ENCODE assay signal across 27 mouse cellular contexts in genomic region chr11:78204287-78204686, GRCm38 (mm10). TPM values are rescaled to one million over a fixed set of nuclear protein-coding genes. Genes with fewer than 3 reads are reported as not detected.
DNase-seq lines count a peak whose midpoint lies in the region; ATAC-seq and TF ChIP-seq lines count a peak whose summit lies in the region.
"Had no signal": no experiment of that assay in that cellular context is flagged by ENCODE, and none has a peak within 500 bp of the region (broad histone marks: within the 10 kb centered on the region; RNA-seq: fewer than 3 reads in every experiment).

No protein-coding gene starts in this region.

- H3K4me1 ChIP-seq in forebrain, embryonic 12.5 days = peaks cover 7% of the 10 kb centered on the region
- no peaks in the 10 kb centered on the region for H3K4me1 ChIP-seq in forebrain, postnatal 0 days (ENCODE audit: insufficient read depth)
- H3K4me1 ChIP-seq in neural tube, embryonic 12.5 days = peaks cover 32% of the 10 kb centered on the region
- no peaks in the 10 kb centered on the region for H3K4me1 ChIP-seq in midbrain, embryonic 16.5 days (ENCODE audit: control insufficient read depth, insufficient read depth, low read length)
- H3K4me1 ChIP-seq: embryonic facial prominence, embryonic 12.5 days; forebrain, embryonic 15.5 days; heart, embryonic 13.5 days; limb, embryonic 15.5 days had no signal

- no peak for TF ChIP-seq CTCF in forebrain, postnatal 0 days (IDR thresholded peaks at IDR 0.05; ENCODE audit: low read depth)
- no peak for TF ChIP-seq CTCF in layer of hippocampus, adult 2 months (conservative IDR thresholded peaks at IDR 0.05)
- TF ChIP-seq CTCF in left cerebral cortex, adult 2 months (IDR thresholded peaks at IDR 0.05) = no peak

- H3K27ac ChIP-seq in forebrain, embryonic 12.5 days = 0 out of 2 replicates have a peak overlapping the region, but pooled peaks have one; percentile 5
- no peak overlapping the region for H3K27ac ChIP-seq in forebrain, postnatal 0 days (ENCODE audit: low read depth, low read length)
- H3K27ac ChIP-seq in layer of hippocampus, adult 2 months = peak overlapping the region; percentile 78; the same call in 1 of the 2 replicates
- peak overlapping the region; percentile 76; the same call in 1 of the 2 replicates for H3K27ac ChIP-seq in neural tube, embryonic 12.5 days
- H3K27ac ChIP-seq in left cerebral cortex, adult 2 months = no peak overlapping the region
- no peak overlapping the region for H3K27ac ChIP-seq in midbrain, embryonic 16.5 days (ENCODE audit: low read length)
- H3K27ac ChIP-seq: embryonic facial prominence, embryonic 12.5 days; forebrain, embryonic 15.5 days; heart, adult 2 months; heart, embryonic 13.5 days; limb, embryonic 15.5 days had no signal

- H3K27me3 ChIP-seq in forebrain, embryonic 12.5 days = no peaks in the 10 kb centered on the region
- no peaks in the 10 kb centered on the region for H3K27me3 ChIP-seq in forebrain, postnatal 0 days (ENCODE audit: insufficient read depth, low read length)
- H3K27me3 ChIP-seq in neural tube, embryonic 12.5 days (replicated peaks) = no peaks in the 10 kb centered on the region
- no peaks in the 10 kb centered on the region for H3K27me3 ChIP-seq in midbrain, embryonic 16.5 days (ENCODE audit: control insufficient read depth, insufficient read depth, low read depth, low read length)
- H3K27me3 ChIP-seq: embryonic facial prominence, embryonic 12.5 days; forebrain, embryonic 15.5 days; heart, embryonic 13.5 days; kidney, embryonic 15.5 days; limb, embryonic 15.5 days had no signal

- no peak for DNase-seq in forebrain, postnatal 0 days
- no peak for DNase-seq in layer of hippocampus, adult 2 months (ENCODE audit: low spot score in 2 of 2)
- DNase-seq in layer of hippocampus, adult 11-12 months (ENCODE audit: low spot score) = no peak
- peak; percentile 50 for DNase-seq in adrenal gland, postnatal 10 days
- DNase-seq in left cerebral cortex, adult 2 months (ENCODE audit: extremely low spot score in 1 of 2, low spot score in 2 of 2) = no peak
- DNase-seq: cerebellum, adult 11-12 months; cerebellum, postnatal 25 days; gastrocnemius, postnatal 36 days; heart, adult 2 months; heart, postnatal 14 days; kidney, adult 11 months; kidney, postnatal 36 days; layer of hippocampus, adult 9-11 months; left cerebral cortex, postnatal 4 days; lung, postnatal 4 days; thymus, adult 18-20 months; thymus, postnatal 36 days had no signal

- no peak overlapping the region for H3K4me3 ChIP-seq in forebrain, embryonic 12.5 days (replicated peaks)
- no peak overlapping the region for H3K4me3 ChIP-seq in forebrain, postnatal 0 days (ENCODE audit: low read depth, low read length)
- H3K4me3 ChIP-seq in layer of hippocampus, adult 2 months = no peak overlapping the region
- H3K4me3 ChIP-seq in neural tube, embryonic 12.5 days = no peak overlapping the region
- no peak overlapping the region for H3K4me3 ChIP-seq in left cerebral cortex, adult 2 months
- no peak overlapping the region for H3K4me3 ChIP-seq in midbrain, embryonic 16.5 days (ENCODE audit: low read depth, low read length)
- H3K4me3 ChIP-seq: embryonic facial prominence, embryonic 12.5 days; erythroblast, embryonic 14.5 days; forebrain, embryonic 15.5 days; heart, adult 2 months; heart, embryonic 13.5 days; kidney, embryonic 15.5 days; limb, embryonic 15.5 days had no signal

- intact Hi-C loops in left cerebral cortex, adult 2 months (cut with DNase I) = no loop called here

- H3K9me3 ChIP-seq in forebrain, embryonic 12.5 days = no peaks in the 10 kb centered on the region
- H3K9me3 ChIP-seq in forebrain, postnatal 0 days (ENCODE audit: low read length) = no peaks in the 10 kb centered on the region
- no peaks in the 10 kb centered on the region for H3K9me3 ChIP-seq in neural tube, embryonic 12.5 days
- no peaks in the 10 kb centered on the region for H3K9me3 ChIP-seq in midbrain, embryonic 16.5 days (replicated peaks; ENCODE audit: control insufficient read depth, low read length, poor library complexity, severe bottlenecking)
- H3K9me3 ChIP-seq: embryonic facial prominence, embryonic 12.5 days; forebrain, embryonic 15.5 days; heart, embryonic 13.5 days; kidney, embryonic 15.5 days; limb, embryonic 15.5 days had no signal

- no peak for ATAC-seq in forebrain, embryonic 12.5 days (ENCODE audit: low FRiP score)
- no peak for ATAC-seq in forebrain, postnatal 0 days
- no peak for ATAC-seq in neural tube, embryonic 12.5 days (ENCODE audit: low FRiP score, low read depth)
- ATAC-seq in midbrain, embryonic 16.5 days = no peak
- ATAC-seq: forebrain, embryonic 15.5 days had no signal

- H3K4me2 ChIP-seq in forebrain, embryonic 12.5 days = no peak overlapping the region
- H3K4me2 ChIP-seq in forebrain, postnatal 0 days (ENCODE audit: low read depth) = no peak overlapping the region
- no peak overlapping the region for H3K4me2 ChIP-seq in neural tube, embryonic 12.5 days (replicated peaks)
- no peak overlapping the region for H3K4me2 ChIP-seq in midbrain, embryonic 16.5 days (ENCODE audit: low read length)
- H3K4me2 ChIP-seq: embryonic facial prominence, embryonic 12.5 days; forebrain, embryonic 15.5 days; heart, embryonic 13.5 days; kidney, embryonic 15.5 days; limb, embryonic 15.5 days had no signal

- WGBS in forebrain, embryonic 12.5 days = 85% methylated on average over 6 of the region's 6 CpGs
- WGBS in forebrain, postnatal 0 days = 78% methylated on average over 6 of the region's 6 CpGs
- 51% methylated on average over 6 of the region's 6 CpGs for WGBS in neural tube, embryonic 12.5 days
- WGBS in midbrain, embryonic 16.5 days = 72% methylated on average over 6 of the region's 6 CpGs

- H3K36me3 ChIP-seq in forebrain, embryonic 12.5 days (replicated peaks) = peaks cover 56% of the 10 kb centered on the region
- H3K36me3 ChIP-seq in forebrain, postnatal 0 days (ENCODE audit: insufficient read depth) = peaks cover 43% of the 10 kb centered on the region
- peaks cover 43% of the 10 kb centered on the region for H3K36me3 ChIP-seq in neural tube, embryonic 12.5 days
- peaks cover 17% of the 10 kb centered on the region for H3K36me3 ChIP-seq in midbrain, embryonic 16.5 days (ENCODE audit: control insufficient read depth, insufficient read depth, low read length)

- no peak overlapping the region for H3K9ac ChIP-seq in forebrain, embryonic 12.5 days
- no peak overlapping the region for H3K9ac ChIP-seq in forebrain, postnatal 0 days
- no peak overlapping the region for H3K9ac ChIP-seq in neural tube, embryonic 12.5 days
- no peak overlapping the region for H3K9ac ChIP-seq in midbrain, embryonic 16.5 days (ENCODE audit: low read depth, low read length)
- H3K9ac ChIP-seq: embryonic facial prominence, embryonic 12.5 days; forebrain, embryonic 15.5 days; heart, embryonic 13.5 days; kidney, embryonic 15.5 days; limb, embryonic 15.5 days had no signal

RNA-seq across cellular contexts. Expression of gene Proca1, which starts 11.1 kb away (rescaled TPM):
- 1.4 and 1.5 TPM in 2 replicates for polyA plus RNA-seq in forebrain, embryonic 12.5 days (2016; fragmentation: Nextera tagmentation; extraction: Ambion mirVana)
- 0.81 and 2.4 TPM in 2 replicates for total RNA-seq in forebrain, postnatal 0 days (2014; rRNA removed)
- polyA plus RNA-seq in forebrain, postnatal 0 days (2015; fragmentation: Nextera tagmentation; extraction: Ambion mirVana) = 2.5 and 3.3 TPM in 2 replicates
- total RNA-seq in layer of hippocampus, adult 2 months (2021) = 1 to 10 TPM; 3.7 to 5.5 TPM
- total RNA-seq in adrenal gland, postnatal 10 days (2021) = 10 to 100 TPM; 14.8 to 18.1 TPM
- polyA plus RNA-seq in neural tube, embryonic 12.5 days (2016; fragmentation: Nextera tagmentation; extraction: Ambion mirVana) = 2.5 and 2.9 TPM in 2 replicates
- 1 to 10 TPM; 4.7 to 7.7 TPM for total RNA-seq in left cerebral cortex, adult 2 months (2021)
- polyA plus RNA-seq in midbrain, embryonic 16.5 days (2015; fragmentation: Nextera tagmentation; extraction: Ambion mirVana) = 2.3 and 2.6 TPM in 2 replicates
- total RNA-seq: megakaryocyte-erythroid progenitor cell, adult 5-6 weeks had no signal
- polyA plus RNA-seq: erythroblast, embryonic 14.5 days had no signal

RNA-seq across cellular contexts. Expression of gene Rab34, which starts 16.1 kb away (rescaled TPM):
- polyA plus RNA-seq in forebrain, embryonic 12.5 days (2016; fragmentation: Nextera tagmentation; extraction: Ambion mirVana) = 44.5 and 49.8 TPM in 2 replicates
- total RNA-seq in forebrain, postnatal 0 days (2014; rRNA removed) = 76.9 and 83.5 TPM in 2 replicates
- 50.8 and 55.5 TPM in 2 replicates for polyA plus RNA-seq in forebrain, postnatal 0 days (2015; fragmentation: Nextera tagmentation; extraction: Ambion mirVana)
- 10 to 100 TPM; 33.3 TPM for total RNA-seq in layer of hippocampus, adult 2 months (2021)
- total RNA-seq in adrenal gland, postnatal 10 days (2021) = 100 to 1,000 TPM in 1 of 2 experiments, 10 to 100 TPM in 1; 93.0 to 100 TPM
- polyA plus RNA-seq in neural tube, embryonic 12.5 days (2016; fragmentation: Nextera tagmentation; extraction: Ambion mirVana) = 71.0 and 76.5 TPM in 2 replicates
- 10 to 100 TPM; 19.0 to 19.7 TPM for total RNA-seq in left cerebral cortex, adult 2 months (2021)
- polyA plus RNA-seq in midbrain, embryonic 16.5 days (2015; fragmentation: Nextera tagmentation; extraction: Ambion mirVana) = 49.9 and 55.7 TPM in 2 replicates

RNA-seq across cellular contexts. Expression of gene Rpl23a, which starts 20.9 kb away (rescaled TPM):
- polyA plus RNA-seq in forebrain, embryonic 12.5 days (2016; fragmentation: Nextera tagmentation; extraction: Ambion mirVana) = 931 and 997 TPM in 2 replicates
- total RNA-seq in forebrain, postnatal 0 days (2014; rRNA removed) = 772 and 968 TPM in 2 replicates
- polyA plus RNA-seq in forebrain, postnatal 0 days (2015; fragmentation: Nextera tagmentation; extraction: Ambion mirVana) = 938 and 1,223 TPM in 2 replicates
- 100 to 1,000 TPM; 747 to 755 TPM for total RNA-seq in layer of hippocampus, adult 2 months (2021)
- 1,000 to 10,000 TPM; 1,780 to 1,853 TPM for total RNA-seq in adrenal gland, postnatal 10 days (2021)
- polyA plus RNA-seq in neural tube, embryonic 12.5 days (2016; fragmentation: Nextera tagmentation; extraction: Ambion mirVana) = 895 and 982 TPM in 2 replicates
- total RNA-seq in left cerebral cortex, adult 2 months (2021) = 100 to 1,000 TPM; 647 to 724 TPM
- 698 and 713 TPM in 2 replicates for polyA plus RNA-seq in midbrain, embryonic 16.5 days (2015; fragmentation: Nextera tagmentation; extraction: Ambion mirVana)

RNA-seq across cellular contexts. Expression of gene Tlcd1, which starts 27.8 kb away (rescaled TPM):
- polyA plus RNA-seq in forebrain, embryonic 12.5 days (2016; fragmentation: Nextera tagmentation; extraction: Ambion mirVana) = 5.5 and 6.9 TPM in 2 replicates
- 15.3 and 22.0 TPM in 2 replicates for total RNA-seq in forebrain, postnatal 0 days (2014; rRNA removed)
- polyA plus RNA-seq in forebrain, postnatal 0 days (2015; fragmentation: Nextera tagmentation; extraction: Ambion mirVana) = 13.9 and 19.0 TPM in 2 replicates
- 10 to 100 TPM; 21.1 to 24.3 TPM for total RNA-seq in layer of hippocampus, adult 2 months (2021)
- total RNA-seq in adrenal gland, postnatal 10 days (2021) = 10 to 100 TPM; 34.4 to 45.6 TPM
- 8.2 and 10.5 TPM in 2 replicates for polyA plus RNA-seq in neural tube, embryonic 12.5 days (2016; fragmentation: Nextera tagmentation; extraction: Ambion mirVana)
- total RNA-seq in left cerebral cortex, adult 2 months (2021) = 10 to 100 TPM; 24.4 to 27.7 TPM
- 7.4 and 10.1 TPM in 2 replicates for polyA plus RNA-seq in midbrain, embryonic 16.5 days (2015; fragmentation: Nextera tagmentation; extraction: Ambion mirVana)

RNA-seq across cellular contexts. Expression of gene Nek8, which starts 27.8 kb away (rescaled TPM):
- polyA plus RNA-seq in forebrain, embryonic 12.5 days (2016; fragmentation: Nextera tagmentation; extraction: Ambion mirVana) = 8.8 and 9.4 TPM in 2 replicates
- total RNA-seq in forebrain, postnatal 0 days (2014; rRNA removed) = 4.7 and 6.1 TPM in 2 replicates
- 5.5 and 5.7 TPM in 2 replicates for polyA plus RNA-seq in forebrain, postnatal 0 days (2015; fragmentation: Nextera tagmentation; extraction: Ambion mirVana)
- total RNA-seq in layer of hippocampus, adult 2 months (2021) = 1 to 10 TPM; 2.6 to 3.3 TPM
- total RNA-seq in adrenal gland, postnatal 10 days (2021) = 10 to 100 TPM in 1 of 2 experiments, 1 to 10 TPM in 1; 8.6 to 10.9 TPM
- 10.2 and 11.1 TPM in 2 replicates for polyA plus RNA-seq in neural tube, embryonic 12.5 days (2016; fragmentation: Nextera tagmentation; extraction: Ambion mirVana)
- total RNA-seq in left cerebral cortex, adult 2 months (2021) = 1 to 10 TPM; 3.0 to 3.1 TPM
- 4.8 and 6.6 TPM in 2 replicates for polyA plus RNA-seq in midbrain, embryonic 16.5 days (2015; fragmentation: Nextera tagmentation; extraction: Ambion mirVana)

Comparison
In these comparisons a context has a peak if more than half of its experiments do, and no peak if none do; other contexts are left out.
1. H3K27ac ChIP-seq: peak in forebrain, embryonic 12.5 days (single experiment), layer of hippocampus, adult 2 months (single experiment) and neural tube, embryonic 12.5 days (single experiment); none in forebrain, postnatal 0 days (single experiment), left cerebral cortex, adult 2 months (single experiment) and midbrain, embryonic 16.5 days (single experiment).